Mouse (Mus musculus) thymus, postnatal 4 days (tissue): ENCODE results near the gene Gm20388.

Experiments used
- DNase-seq: peaks from one replicate; pipeline ENCODE4 v3.0.0; 2021

The Gm20388 gene

DNA sequence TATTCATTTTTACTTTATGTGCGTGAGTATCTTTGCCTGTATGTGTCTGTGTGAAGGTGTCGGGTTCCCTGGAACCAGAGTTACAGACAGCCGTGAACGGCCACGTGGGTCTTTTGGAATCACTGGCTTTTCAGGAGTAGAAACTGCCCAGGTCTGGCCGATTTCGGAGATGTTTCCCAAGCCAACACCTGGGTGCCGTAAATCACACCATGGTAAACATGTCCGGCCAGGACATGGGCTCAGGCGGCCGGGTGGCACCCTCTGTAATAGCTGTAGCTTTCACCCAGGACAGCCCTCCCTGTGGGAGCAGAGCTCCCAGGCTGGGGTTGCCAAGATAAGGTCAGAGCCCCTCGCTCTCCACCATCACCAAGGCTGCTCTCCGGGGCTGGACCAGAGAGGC, 974.2 kb downstream of the Gm20388 start:
- no peak for DNase-seq

DNA sequence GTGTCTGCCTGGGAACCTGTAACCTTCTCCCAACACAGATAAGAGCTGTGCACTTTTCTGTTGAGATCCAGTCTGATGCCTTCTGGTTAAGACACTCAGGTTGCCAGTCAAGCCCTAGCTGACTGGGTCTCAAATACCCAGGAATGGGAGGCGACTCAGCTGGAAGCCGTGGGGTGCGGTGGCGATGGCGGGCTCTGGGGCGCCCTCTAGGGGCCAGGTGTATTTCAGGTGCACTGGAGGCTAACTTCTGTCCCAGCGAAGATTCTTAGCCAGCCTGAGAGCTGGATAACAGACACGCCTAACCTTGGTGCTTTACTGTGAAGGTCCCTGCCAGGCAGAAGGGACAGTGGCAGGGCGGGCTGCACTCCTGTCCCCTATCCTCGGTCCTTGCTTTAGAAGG, 976.6 kb downstream of the Gm20388 start:
- DNase-seq = peak; percentile 68

DNA sequence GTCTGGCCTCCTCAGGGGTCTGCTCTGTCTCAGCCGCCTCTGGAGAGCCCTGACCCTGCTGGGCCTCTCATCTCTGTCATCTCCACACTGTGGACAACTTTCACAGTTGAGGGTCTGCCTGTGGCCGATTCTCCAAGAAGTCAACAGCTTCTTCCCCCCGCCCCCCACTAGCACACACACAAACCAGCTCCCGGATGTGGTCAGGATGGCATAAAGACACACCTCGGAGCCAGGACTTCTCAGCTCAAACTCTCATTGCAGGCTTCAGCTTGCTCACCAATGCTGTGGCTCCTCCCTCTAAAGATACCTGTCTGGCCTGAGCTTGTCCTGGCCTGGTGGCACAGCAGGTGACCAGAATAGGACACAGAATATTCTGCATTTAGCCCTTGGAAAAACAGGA, 977.4 kb downstream of the Gm20388 start:
- peak; percentile 53 for DNase-seq

DNA sequence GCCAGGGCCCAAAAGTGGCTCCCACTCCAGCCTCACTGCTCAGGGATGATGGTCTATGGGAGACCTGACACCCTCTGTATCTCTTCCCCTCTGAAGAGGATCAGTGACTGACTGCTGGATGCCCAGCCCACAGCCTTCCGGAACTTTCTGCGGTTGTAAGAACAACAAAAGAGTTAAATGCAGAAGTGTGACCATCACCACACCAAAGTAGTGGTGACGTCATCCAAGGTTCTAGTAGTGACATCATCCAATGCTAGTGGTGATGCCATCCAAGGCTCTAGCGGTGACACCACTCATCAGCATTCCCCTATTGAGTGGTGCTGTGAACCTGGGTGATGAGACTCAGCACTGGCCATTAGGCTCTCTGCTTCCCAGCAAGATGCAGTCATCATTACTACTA, 978.5 kb downstream of the Gm20388 start:
- no peak for DNase-seq

DNA sequence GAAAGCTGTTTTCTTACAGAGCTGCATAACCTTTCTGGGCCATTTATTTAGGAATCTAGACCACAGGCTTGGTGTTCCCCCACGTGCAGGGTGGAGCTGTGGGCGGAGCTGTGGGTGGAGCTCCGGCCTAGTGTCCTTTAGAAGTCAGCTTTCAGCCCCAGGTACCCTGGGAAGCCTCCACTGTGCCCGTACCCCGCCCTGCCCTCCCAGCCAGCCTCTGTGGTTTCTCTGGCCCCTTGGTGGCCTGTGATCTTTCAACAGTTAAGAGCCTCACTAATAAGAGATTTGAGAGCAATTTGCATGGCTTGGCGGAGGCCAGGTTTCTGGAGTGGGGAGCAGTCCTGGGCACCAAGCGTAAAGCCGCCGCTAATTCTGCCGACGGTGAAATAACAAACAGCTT, 979.4 kb downstream of the Gm20388 start:
- DNase-seq = peak; percentile 19

DNA sequence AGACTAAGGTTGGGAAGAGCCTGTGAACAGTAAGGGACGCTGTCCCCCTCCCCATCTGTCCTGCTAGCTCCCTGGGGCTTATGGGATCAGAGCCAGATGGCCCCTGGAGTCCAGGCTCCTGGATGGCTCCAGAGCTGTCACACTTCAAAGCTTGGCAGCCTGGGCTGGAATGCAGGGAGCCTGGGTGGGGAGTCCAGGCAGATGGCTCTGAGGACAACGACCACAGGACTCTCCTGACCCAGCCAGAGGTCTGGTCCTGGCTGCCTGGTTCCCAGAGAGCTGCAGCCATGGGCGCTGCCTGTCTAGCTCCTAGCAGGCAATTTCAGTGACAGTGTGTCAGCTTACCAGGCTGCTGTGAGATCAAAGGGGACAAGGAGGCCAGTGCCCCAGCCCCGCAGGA, 984.4 kb downstream of the Gm20388 start:
- DNase-seq = no peak

DNA sequence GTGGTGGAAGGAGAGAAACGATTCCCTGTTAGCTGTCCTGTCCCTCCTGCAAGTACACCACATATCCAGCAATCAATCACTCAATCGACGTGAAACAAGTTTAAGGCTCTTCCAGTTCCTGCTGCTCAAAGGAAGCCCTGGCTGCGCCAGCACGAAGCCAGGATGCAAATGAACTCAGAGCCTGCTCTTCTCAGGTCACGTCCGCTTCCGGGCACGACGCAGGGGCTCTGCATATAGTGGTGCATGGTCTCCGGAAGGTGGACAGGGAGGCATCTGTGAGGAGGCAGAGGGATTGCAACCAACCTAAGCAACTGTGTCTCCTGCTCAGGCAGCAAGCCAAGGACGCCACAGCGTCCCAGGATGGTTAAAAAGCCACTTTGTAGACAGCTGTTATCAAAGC, 985.0 kb downstream of the Gm20388 start:
- DNase-seq = peak; percentile 24

DNA sequence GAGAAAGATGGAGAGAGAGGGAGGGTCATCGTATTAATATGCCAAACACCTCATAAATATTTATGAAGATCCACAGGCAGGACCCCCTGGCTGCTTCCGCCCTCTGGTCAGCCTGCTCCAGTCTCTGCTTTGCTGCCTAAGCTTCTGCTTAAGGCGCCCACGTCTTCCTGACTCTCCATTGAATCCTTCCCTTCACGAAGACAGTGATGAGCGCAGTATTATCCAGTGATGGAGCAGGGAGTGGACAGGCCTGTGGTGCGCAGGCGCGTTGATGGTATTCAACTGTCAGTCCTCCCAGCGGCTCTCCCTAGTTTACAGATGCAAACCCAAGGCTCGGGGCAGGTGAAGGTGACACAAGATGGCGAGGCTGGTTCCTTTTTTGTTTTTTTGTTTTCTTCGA, 985.6 kb downstream of the Gm20388 start:
- DNase-seq = no peak

DNA sequence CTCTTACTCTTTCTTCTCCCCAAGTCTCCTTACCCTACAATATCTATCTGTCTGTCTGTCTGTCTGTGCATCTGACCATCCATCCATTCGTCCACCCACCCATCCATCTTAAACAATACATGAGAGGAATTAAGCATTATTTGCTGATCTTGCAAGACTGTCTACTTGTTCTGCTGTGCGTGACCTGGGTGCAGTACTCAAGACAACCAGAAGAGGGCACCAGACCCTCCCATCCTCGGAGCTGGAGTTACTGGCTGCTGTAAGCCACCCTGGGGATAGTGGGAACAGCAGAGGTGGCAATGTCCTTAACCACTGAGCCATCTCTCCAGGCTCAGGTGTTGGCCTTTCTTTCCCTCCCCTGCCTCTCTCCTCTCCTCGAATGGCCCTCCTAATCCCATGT, 987.4 kb downstream of the Gm20388 start:
- peak; percentile 77 for DNase-seq

DNA sequence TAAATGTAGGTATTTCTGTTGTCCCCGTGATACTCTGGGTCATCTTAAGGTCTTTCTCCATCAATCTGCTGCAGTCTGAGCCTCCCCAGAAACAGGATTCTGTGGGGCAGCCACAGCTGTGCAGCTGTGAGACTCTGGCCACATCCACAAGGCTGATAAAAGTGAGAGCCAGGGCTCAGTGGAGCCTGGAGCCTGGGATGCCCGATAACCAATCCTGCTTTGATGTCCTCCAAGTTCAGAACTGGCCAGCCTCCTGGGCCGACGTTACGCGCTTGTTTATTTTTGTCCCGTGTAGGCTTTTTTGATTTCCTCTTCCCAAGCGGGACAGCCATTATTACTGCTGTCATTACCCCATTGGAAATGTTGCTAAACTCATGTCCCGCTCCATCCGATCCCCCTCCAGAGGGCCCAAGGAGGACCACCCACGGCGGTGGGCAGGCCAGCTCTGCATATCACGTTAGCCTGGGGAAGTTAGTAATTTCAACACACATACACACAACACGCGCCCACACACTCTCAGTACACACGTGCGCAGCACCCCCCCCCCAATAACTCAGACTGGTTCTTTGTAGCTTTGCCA, 988.3 kb downstream of the Gm20388 start:
- no peak for DNase-seq

DNA sequence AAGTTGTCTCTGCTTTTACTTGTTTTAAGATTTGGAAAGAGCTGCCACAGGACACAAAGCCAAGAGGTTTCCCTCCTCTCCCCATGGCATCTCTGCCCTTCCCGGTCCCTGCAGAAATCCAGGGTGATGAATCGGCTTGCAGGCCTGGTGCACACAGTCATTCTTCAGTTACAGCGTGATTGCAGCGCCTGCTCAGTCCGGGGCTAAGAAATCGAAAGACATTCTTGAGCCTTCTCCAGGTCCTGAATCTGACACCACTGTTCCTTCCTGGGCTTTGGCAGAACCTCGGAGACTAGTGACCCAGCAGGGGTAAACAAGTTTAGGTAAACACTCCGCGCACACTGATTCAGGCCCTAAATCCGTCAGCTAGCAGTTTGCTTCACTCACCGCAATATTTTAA, 991.7 kb downstream of the Gm20388 start:
- no peak for DNase-seq

DNA sequence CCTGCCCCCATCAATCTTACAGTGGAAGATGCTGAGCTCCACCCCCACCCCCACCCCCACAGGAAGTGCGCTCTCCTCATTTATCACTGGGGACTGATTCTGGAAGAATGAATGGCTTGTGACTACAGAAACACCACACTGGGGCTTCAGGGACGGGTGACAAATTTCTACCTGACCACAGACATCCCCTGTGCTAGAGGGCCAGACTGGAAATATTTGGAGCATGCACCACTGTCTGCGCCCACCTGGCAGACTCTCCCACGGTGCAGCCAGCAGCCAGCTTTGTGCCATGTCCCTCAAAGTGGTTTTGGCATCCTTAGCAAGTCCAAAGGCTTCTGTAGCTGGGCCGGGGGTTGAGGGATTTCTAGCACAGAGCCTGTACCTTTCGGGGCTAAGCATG, 997.0 kb downstream of the Gm20388 start:
- DNase-seq = no peak

DNA sequence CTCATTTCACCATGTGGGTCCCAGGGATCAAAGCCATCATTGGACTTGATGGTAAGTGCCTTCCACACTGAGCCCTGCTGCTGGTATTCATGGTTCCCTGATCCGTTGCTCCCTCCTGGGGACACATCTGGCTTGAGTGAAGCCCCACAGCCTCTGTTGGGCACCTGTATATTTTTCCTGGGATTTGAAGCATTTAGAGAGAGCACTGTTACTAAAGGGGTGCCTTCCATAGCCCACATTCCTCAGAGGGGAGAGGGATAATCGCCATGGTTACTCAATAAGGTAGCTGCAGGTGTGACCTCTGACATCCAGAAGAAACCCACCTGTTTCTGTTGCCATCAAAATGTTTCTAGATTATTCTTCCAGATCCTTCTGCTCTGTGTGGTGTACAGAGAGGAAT, 1000.3 kb downstream of the Gm20388 start:
- DNase-seq = no peak

DNA sequence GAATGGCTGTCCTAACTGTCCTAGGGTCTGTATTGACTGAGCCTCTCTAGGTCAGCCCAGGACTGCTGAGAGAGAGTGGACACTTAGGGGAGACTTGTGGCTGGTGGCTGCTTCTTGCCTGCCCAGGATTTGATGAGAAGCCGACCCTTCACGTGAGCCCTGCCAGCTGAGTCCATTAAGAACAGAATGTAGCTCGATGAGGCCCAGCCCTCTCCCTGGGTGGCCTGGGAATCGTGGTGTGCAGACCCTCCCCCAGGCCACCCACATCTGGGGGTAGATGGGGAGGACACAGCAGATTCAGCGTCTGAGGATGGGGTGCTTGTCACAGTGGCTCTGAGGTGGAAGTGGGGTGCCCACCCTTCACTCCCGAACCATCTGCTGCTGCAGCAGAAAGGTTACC, 1001.8 kb downstream of the Gm20388 start:
- DNase-seq = no peak

DNA sequence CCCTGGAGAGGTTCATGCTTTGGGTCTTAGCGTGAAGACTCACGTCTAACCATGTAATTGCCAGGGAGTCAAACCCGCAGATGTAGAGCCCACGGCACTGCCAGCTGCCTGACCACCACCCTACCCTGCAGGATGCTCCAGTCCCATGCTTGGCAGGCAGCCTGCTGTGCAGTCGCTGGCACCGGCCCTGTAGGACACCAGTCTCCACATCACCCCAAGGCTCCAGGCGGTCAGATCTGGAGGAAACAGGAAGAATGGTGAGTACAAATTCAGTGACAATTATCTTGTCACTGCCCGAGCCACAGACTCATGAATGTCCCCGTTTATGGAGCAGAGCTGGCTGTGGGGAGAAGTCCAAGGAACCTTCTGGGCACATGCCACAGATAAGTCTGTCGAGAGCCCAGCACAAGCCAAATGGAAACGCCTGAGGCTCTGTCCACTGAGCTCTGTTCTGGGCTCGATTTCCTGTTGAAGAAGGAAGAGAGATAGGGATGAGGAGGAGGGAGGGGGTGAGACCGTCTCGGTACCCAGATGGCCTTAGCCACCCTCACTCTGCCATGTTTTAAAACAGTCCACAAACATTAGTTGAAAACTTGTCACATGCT, 1006.3 kb downstream of the Gm20388 start:
- no peak for DNase-seq

DNA sequence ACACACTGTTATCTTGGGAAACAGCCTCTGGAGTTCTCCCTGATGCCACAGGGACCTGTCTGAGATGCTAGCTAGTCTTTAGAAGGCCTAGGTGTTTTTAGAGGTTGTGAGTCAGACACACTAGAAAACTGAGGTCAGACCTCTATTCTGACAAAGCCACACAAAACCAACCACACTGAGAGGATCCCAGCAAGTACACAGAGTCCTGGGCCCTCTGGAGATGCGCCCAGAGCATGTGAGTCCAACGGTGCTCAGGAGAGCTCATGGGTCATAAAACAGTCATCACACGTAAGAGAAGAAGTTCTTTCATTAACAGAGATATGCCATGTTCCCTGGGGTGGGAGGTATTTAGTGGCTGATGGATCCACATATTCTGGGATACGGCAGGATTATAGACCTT, 1009.9 kb downstream of the Gm20388 start:
- DNase-seq = no peak

DNA sequence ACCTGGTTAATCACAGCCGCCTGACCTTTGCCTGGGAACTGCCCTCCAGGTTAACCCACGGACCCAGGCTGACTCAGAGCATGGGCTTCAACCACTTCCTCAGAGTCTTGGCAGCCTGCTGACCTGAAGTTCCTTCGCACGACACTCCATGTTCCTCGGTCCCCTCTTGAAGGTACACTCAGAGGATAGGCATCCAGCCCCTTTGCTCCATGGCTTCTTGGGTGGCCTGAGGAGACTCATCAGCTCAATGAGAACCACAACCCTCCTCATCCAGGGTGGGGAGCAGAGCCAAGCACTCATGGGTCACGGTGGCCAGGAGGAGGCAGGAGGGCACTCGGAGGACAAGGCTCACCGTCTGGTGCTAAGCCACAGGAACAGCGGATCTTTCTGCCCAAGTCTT, 1015.6 kb downstream of the Gm20388 start:
- no peak for DNase-seq

DNA sequence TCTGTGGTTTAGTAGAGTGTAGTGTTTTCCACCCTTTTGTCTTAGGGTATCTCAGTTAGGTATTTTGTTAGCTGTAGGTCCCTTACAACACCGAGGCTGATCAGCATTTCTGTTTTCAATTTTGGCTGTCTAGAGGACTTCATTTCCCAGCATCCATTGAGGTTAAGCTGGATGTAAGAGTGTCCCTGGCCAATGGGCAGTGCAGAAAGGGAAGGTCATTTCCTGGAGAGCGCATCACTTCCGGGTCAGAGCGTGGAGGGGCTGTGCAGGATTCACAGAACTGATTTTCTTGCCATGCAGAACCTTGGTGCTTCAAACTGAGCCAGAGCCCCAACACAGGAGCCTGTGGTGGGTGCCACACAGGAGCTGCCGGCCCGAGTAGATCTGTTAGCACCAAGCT, 1017.4 kb downstream of the Gm20388 start:
- DNase-seq = no peak

DNA sequence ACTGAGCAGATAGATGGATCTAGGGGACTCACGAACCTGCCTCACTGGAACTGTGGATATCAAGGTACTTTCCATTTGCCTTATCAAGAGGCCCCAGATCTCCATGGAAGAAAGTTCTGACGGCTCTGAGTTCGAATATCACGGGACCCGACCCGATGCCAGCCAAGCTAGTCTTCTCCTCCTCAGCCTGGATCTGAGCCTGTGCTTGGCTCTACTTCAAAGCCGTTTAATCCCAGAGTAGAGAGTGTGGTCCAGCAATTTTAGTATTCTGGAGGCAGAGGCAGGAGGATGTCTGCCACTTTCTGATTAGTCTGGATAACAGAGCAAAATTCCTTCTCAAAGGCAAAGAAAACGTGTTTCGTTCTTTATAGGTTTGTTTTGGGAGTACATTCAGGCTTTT, 1024.0 kb downstream of the Gm20388 start:
- DNase-seq = no peak

DNA sequence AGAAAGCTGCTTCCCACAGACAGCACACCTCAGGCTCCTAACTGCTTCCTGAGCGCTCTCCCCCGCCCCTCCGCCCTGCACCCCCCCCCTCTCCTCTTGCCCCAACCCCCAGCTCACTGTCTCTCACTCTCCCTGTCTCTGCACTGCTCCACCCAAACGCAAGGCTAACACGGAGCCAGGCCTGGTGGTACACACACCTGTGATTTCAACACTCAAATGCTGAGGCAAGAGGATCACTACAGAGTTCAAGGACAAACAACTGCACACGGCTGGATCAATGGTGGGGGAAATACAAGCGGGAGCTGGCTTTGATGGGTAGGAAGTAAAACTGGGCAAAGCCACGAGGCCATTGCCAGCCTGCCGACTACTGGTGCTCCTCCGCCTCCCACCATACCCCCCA, 1026.0 kb downstream of the Gm20388 start:
- no peak for DNase-seq

DNA sequence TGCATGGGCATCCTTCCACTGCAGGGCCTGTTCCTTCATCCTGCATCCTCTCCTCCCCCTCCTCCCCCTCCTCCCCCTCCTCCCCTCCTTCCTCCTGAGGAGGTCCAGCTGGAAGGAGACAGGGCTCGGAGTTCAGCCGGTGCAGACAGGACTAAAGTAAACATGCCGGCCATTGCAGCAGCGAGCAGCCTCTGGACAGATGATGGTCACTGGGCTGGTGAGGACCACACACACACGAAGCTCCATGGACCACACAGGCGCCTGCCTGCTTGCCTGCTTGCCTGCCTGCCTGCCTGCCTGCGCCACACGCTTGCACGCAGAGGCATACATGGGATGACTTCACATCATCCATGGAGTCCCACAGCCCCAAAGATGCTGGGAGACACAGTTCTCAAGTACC, 1026.8 kb downstream of the Gm20388 start:
- DNase-seq = no peak

DNA sequence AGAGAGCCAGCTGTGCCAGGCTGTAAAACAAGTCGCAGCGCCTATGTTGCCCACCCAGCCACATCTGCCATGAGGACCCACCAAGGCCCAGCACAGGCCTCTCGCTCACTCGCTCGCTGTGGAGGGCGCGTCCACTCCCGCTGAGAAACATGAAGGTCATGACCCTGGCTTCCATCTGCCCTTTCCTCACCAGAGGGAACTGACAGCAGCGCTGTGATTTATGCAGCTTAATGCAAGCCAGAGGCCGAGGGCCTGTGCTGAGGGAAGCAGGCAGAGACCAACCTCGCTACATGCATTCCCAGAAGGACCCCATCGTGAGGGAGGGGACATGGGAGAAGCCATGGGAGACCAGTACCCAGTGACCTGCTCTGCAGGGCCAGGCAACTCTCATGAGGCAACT, 1029.6 kb downstream of the Gm20388 start:
- no peak for DNase-seq

DNA sequence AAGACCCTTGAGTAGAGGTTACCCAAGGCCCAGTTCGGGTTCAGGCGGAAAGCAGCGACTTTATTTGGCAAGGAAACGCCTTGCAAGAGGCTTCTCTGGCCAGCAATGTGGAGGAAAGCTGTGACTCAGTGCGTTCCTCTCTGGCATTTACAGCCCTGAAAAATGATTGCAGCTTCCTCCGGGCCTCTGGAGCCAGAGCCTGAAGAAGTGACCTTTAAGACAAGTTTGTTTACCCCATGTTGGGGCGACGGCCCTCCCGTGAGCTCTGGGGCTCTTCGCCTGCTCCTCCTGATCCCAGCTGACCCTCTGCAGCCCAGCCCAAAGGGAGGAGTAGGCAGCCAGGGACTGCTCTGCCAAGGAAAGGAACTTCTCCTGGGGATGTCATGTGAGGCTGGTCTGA, 1036.6 kb downstream of the Gm20388 start:
- DNase-seq = no peak

DNA sequence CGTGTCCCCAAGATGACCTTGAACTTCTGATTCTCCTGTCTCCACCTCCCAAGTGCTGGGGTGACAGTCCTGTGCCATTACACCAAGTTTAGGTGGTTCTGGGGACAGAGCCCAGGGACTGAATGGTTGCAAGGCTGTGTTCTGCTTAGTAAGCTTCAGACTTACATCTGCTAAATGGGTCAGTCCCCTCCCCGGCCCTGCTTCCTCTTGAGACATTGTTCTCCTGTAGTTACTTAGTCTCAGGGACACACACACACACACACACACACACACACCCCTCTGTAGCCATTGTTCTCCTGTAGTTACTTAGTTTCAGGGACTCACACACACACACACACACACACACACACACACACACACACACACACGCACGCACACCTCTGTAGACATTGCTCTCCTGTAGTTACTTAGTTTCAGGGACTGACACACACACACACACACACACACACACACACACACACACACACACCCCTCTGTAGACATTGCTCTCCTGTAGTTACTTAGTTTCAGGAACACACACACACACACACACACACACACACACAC, 1037.5 kb downstream of the Gm20388 start:
- no peak for DNase-seq
